Mouse (Mus musculus): ENCODE measurements around the gene AU040320. TPM values are rescaled to one million over a fixed set of nuclear protein-coding genes. Genes with fewer than 3 reads are reported as not detected.

The AU040320 gene
- polyA plus RNA-seq (2012; rRNA removed): 50.5 and 53.4 TPM in 2 replicates

GRCm38 (mm10) chr4:126753268-126754230 lies at the start of gene AU040320, which contains the start of gene Ncdn:
AU040320 (plus strand) TSS chr4:126753544.
Ncdn (minus strand) TSS chr4:126753438.
- DNase-seq (ENCODE audit: extremely low spot score in 1 of 2, low spot score in 1 of 2): peak; percentile 95 to 98

GRCm38 (mm10) chr4:126706630-126707438 lies 46.5 kb upstream of the AU040320 start:
- no peak for DNase-seq (ENCODE audit: extremely low spot score in 1 of 2, low spot score in 1 of 2)

GRCm38 (mm10) chr4:126707439-126707826 lies 45.9 kb upstream of the AU040320 start:
- DNase-seq (ENCODE audit: extremely low spot score in 1 of 2, low spot score in 1 of 2): no peak

- DNase-seq (ENCODE audit: extremely low spot score in 1 of 2, low spot score in 1 of 2): no peak
These were observed 21.2 kb upstream of the AU040320 start for GRCm38 (mm10) chr4:126732111-126732510.

- DNase-seq (ENCODE audit: extremely low spot score in 1 of 2, low spot score in 1 of 2): no peak
These were observed 20.6 kb upstream of the AU040320 start for GRCm38 (mm10) chr4:126732531-126733380.

GRCm38 (mm10) chr4:126734001-126734603 lies 19.2 kb upstream of the AU040320 start:
- no peak for DNase-seq (ENCODE audit: extremely low spot score in 1 of 2, low spot score in 1 of 2)

- DNase-seq (ENCODE audit: extremely low spot score in 1 of 2, low spot score in 1 of 2): no peak
These were observed 18.5 kb upstream of the AU040320 start for GRCm38 (mm10) chr4:126734700-126735381.

GRCm38 (mm10) chr4:126735382-126736000 lies 17.9 kb upstream of the AU040320 start:
- no peak for DNase-seq (ENCODE audit: extremely low spot score in 1 of 2, low spot score in 1 of 2)

GRCm38 (mm10) chr4:126736001-126736414 lies 17.3 kb upstream of the AU040320 start, which contains the start of gene Tfap2e:
Tfap2e (minus strand) TSS chr4:126736240.
- no peak for DNase-seq (ENCODE audit: extremely low spot score in 1 of 2, low spot score in 1 of 2)

GRCm38 (mm10) chr4:126739966-126740676 lies 13.2 kb upstream of the AU040320 start:
- no peak for DNase-seq (ENCODE audit: extremely low spot score in 1 of 2, low spot score in 1 of 2)

GRCm38 (mm10) chr4:126741448-126741847 lies 11.9 kb upstream of the AU040320 start:
- peak; percentile 66 to 94 for DNase-seq (ENCODE audit: extremely low spot score in 1 of 2, low spot score in 1 of 2)

- DNase-seq (ENCODE audit: extremely low spot score in 1 of 2, low spot score in 1 of 2): no peak
These were observed 10.4 kb upstream of the AU040320 start for GRCm38 (mm10) chr4:126742976-126743375.

- DNase-seq (ENCODE audit: extremely low spot score in 1 of 2, low spot score in 1 of 2): no peak
These were observed 9.6 kb upstream of the AU040320 start for GRCm38 (mm10) chr4:126743713-126744112.

GRCm38 (mm10) chr4:126744831-126745230 lies 8.5 kb upstream of the AU040320 start:
- no peak for DNase-seq (ENCODE audit: extremely low spot score in 1 of 2, low spot score in 1 of 2)

GRCm38 (mm10) chr4:126745506-126746193 lies 7.7 kb upstream of the AU040320 start:
- DNase-seq (ENCODE audit: extremely low spot score in 1 of 2, low spot score in 1 of 2): peak in 1 of 2 experiments; percentile 82

- DNase-seq (ENCODE audit: extremely low spot score in 1 of 2, low spot score in 1 of 2): no peak
These were observed 7.0 kb upstream of the AU040320 start for GRCm38 (mm10) chr4:126746194-126746840.

- no peak for DNase-seq (ENCODE audit: extremely low spot score in 1 of 2, low spot score in 1 of 2)
These were observed 5.0 kb upstream of the AU040320 start for GRCm38 (mm10) chr4:126748381-126748780.

All from frontal cortex, adult 2 months (tissue).